Mouse (Mus musculus) intestine, embryonic 16.5 days (tissue): Measurements from ENCODE around the gene Lifr. TPM values are rescaled to one million over a fixed set of nuclear protein-coding genes. Genes with fewer than 3 reads are reported as not detected.

ENCODE experiments used
- ATAC-seq: fragments of 200-750 bp; cut with Nextera tagmentation; 2 replicates; pipeline ENCODE4 v1.8.0; 2017; ENCODE audit warnings: moderate TSS enrichment, moderate library complexity
- H3K27ac ChIP-seq: fragments of 300-500 bp; sonication (generic); 2 replicates; pipeline ENCODE4 v1.5.1; 2014; ENCODE audit warnings: mild to moderate bottlenecking, low read length
- H3K27me3 ChIP-seq: fragments of 300-500 bp; sonication (generic); replicated peaks from 2 replicates; pipeline ENCODE4 v1.6.1; 2014; ENCODE audit warnings: low read length, control low read depth, mixed read lengths; ENCODE audit not compliant: control insufficient read depth, insufficient read depth
- H3K36me3 ChIP-seq: fragments of 300-500 bp; sonication (generic); 2 replicates; pipeline ENCODE4 v1.6.1; 2014; ENCODE audit warnings: low read length, control low read depth; ENCODE audit not compliant: control insufficient read depth, insufficient read depth
- H3K4me1 ChIP-seq: fragments of 300-500 bp; sonication (generic); 2 replicates; pipeline ENCODE4 v1.6.1; 2014; ENCODE audit warnings: low read length, control low read depth, mixed read lengths; ENCODE audit not compliant: control insufficient read depth, insufficient read depth
- H3K4me2 ChIP-seq: fragments of 300-500 bp; sonication (generic); 2 replicates; pipeline ENCODE4 v1.6.1; 2014; ENCODE audit warnings: low read depth, low read length, control low read depth
- H3K4me3 ChIP-seq: fragments of 300-500 bp; sonication (generic); 2 replicates; pipeline ENCODE4 v1.5.1; 2014; ENCODE audit warnings: mild to moderate bottlenecking, low read length
- H3K9ac ChIP-seq: fragments of 300-500 bp; sonication (generic); 2 replicates; pipeline ENCODE4 v1.6.1; 2014; ENCODE audit warnings: low read depth, low read length
- H3K9me3 ChIP-seq: fragments of 300-500 bp; sonication (generic); 2 replicates; pipeline ENCODE4 v1.6.1; 2016; ENCODE audit warnings: low read length, control low read depth; ENCODE audit not compliant: control insufficient read depth
- WGBS: fragments of 180-500 bp; shearing (Covaris S2); extraction: QIAGEN DNeasy Blood & Tissue Kit; methylation state at CpG from one replicate; pipeline ENCODE4 v1.1.7; 2014; 5-methylcytosine and 5-hydroxymethylcytosine counted together
- polyA plus RNA-seq: library from polyadenylated mRNA; unstranded; fragments of >200 nt; fragmentation: Nextera tagmentation; extraction: Ambion mirVana; gene quantifications from 2 replicates; pipeline ENCODE4 v1.2.1, GENCODE M21; 2015

The Lifr gene
- polyA plus RNA-seq, 1 experiment from 2014 or later, result 11.6 TPM

DNA sequence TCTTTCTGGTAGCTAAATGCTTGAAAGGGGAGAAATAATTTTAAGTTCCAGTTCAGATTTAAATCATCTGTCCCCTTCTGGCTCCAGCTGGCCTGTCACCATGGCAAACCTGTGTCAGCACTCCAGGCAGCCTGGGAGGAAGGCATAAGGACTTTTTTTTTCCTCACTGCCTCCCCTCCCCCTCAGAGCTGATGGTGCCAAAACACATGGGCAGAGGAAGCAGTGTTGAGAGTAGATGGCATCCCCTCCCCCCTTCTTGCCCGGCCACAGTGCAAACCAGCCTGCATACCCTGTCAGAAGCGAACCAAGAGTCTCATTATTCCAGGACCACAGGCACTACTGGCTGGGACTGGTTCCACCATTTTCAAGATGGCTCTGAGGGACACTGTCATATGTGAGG is 108.4 kb downstream of the Lifr start:
- Histone ChIP-seq H3K9me3 (no peaks in the 10 kb centered on the region), H3K4me3 (no peak overlapping the region), H3K4me1 (peaks cover 15% of the 10 kb centered on the region), H3K27me3 (no peaks in the 10 kb centered on the region), H3K27ac (no peak overlapping the region), H3K36me3 (no peaks in the 10 kb centered on the region), H3K4me2 (no peak overlapping the region), H3K9ac (no peak overlapping the region)
- ATAC-seq, result no peak
- WGBS, result 62% methylated on average over 2 of the region's 2 CpGs

DNA sequence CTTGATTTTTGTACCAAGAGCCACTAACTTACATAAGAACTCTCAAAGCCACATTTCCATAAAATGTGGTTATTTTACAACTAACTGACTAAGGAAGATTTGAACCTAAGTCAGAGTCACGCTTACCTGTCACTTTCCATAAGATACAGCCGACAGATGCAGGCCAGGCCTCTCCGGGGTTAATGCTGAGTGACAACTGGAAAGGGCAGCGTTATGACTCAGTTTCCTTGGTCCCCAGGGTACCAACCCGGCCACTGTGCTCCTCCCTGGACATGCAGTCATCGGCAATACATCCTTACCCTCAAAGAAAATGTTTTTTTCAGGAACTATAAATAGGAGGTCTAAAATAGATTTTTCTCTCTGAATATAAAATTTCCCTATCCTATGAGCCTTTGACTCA is 109.9 kb downstream of the Lifr start:
- no peak overlapping the region for H3K9ac ChIP-seq
- H3K9me3 ChIP-seq, result no peaks in the 10 kb centered on the region
- no peaks in the 10 kb centered on the region for H3K36me3 ChIP-seq
- WGBS, result 74% methylated on average over 6 of the region's 6 CpGs
- H3K4me1 ChIP-seq, result peaks cover 17% of the 10 kb centered on the region
- no peak overlapping the region for H3K4me3 ChIP-seq
- no peak for ATAC-seq
- H3K27ac ChIP-seq, result no peak overlapping the region
- no peak overlapping the region for H3K4me2 ChIP-seq
- no peaks in the 10 kb centered on the region for H3K27me3 ChIP-seq

DNA sequence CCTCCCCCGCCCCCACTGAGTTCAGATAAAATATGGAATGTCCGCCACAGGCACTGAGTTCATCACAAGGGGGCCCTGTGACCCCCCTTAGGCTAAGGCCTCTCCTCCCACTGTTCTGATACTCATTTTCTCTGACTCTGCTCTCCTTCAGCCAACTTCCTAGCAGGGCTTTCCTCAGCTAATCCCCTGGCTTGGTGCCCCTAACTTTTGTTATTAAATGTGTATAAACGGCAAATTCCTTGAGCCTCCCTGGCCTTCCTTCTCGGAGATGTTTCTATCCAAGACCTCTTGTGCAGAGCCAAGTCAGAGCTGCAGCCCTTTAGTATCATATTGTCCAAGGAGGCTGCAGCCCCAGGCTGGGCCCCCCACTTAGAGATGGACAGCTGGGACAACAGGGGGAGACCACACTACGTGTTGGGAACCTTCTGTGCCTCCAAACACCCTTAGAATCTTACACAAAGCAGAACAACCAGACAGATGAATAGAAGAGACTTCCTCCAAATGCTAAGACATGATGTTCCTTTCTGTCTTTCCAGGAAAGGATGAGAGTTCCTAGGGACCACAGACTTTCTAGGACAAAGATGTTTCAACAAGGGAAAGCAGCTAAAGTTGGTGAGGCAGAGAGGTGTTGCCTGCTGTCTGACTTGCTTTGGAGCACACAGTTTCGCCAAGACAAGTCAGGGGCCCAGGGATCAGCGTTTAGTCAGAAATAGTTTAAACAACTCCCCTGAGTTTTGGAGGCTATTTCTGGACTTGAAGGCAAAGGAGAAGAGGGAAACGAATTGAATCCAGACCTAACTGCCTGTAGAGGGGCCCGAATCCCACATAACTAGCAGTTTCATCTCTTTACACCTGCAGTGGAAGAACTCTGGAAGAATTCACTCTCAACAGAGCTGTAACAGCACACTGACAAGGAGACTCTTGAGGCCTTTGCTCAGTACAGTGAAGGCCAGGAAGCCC is 111.3 kb downstream of the Lifr start:
- no peaks in the 10 kb centered on the region for H3K27me3 ChIP-seq
- H3K4me3 ChIP-seq, result no peak overlapping the region
- H3K4me2 ChIP-seq, result no peak overlapping the region
- peak overlapping the region; percentile 81 for H3K27ac ChIP-seq
- H3K4me1 ChIP-seq, result peaks cover 17% of the 10 kb centered on the region
- H3K36me3 ChIP-seq, result no peaks in the 10 kb centered on the region
- no peak overlapping the region for H3K9ac ChIP-seq
- WGBS, result 51% methylated on average over 9 of the region's 9 CpGs
- peak; percentile 66 for ATAC-seq
- H3K9me3 ChIP-seq, result no peaks in the 10 kb centered on the region

DNA sequence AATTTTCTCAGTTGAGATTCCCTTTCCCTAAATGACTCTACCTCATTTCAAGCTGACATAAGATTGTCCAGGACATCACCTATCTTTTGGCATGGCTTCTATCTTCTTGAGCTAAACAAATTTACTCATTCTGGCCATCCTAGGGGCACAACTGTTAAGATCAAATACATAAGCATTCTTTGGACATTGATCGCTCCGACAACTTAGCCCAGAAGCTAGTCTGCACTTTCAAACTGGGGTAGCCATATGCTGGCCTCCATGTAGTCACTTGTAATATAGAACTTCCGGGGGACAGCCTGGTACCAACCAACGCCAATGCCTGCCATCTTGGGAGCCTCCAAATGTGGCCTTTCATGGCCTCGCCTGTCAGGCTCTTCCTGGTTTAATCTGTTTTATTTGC is 112.6 kb downstream of the Lifr start:
- H3K27ac ChIP-seq, result peak overlapping the region; percentile 73
- no peak overlapping the region for H3K4me3 ChIP-seq
- no peaks in the 10 kb centered on the region for H3K9me3 ChIP-seq
- no peaks in the 10 kb centered on the region for H3K36me3 ChIP-seq
- H3K4me1 ChIP-seq, result peaks cover 17% of the 10 kb centered on the region
- WGBS, result 88% methylated on average over 5 of the region's 5 CpGs
- no peak for ATAC-seq
- no peak overlapping the region for H3K9ac ChIP-seq
- H3K27me3 ChIP-seq, result no peaks in the 10 kb centered on the region
- H3K4me2 ChIP-seq, result no peak overlapping the region

DNA sequence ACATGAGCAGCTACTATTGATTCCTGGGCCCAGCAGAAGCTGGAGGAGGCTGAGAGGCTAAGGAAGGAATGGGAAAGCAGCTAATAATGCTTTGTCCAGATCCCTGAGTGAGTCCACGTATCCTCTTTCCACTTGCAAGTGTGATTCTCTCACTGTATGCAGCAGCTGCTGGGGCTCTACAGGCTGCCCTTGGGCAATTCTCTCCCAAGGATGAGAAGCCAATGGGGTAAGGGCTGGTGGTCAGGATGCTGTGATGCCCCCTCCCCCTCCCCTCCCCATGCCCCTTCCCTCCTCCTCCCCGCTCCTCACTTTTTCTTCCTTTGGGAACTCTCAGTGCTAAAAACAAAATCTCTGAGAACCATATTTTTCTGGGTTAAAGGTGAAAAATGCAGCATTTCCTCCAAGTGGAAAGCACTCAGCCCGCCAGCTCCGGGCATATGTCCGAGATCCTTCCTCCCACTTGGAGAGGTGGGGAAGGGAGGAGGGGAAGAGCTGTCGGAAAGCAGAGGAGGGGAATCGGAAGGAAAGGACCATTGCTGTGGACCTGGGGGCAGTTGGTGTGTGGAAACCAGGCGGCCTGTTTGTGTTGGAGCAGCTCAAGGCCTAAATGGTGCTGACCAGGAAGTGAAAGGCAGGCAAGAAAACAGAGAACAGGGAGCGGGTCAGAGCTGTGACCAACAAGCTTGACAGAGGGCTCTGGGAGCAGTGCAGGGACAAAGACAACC is 113.4 kb downstream of the Lifr start:
- Histone ChIP-seq H3K4me2 (no peak overlapping the region), H3K36me3 (no peaks in the 10 kb centered on the region), H3K27ac (peak overlapping the region; percentile 73), H3K4me3 (no peak overlapping the region), H3K4me1 (peaks cover 17% of the 10 kb centered on the region), H3K27me3 (no peaks in the 10 kb centered on the region), H3K9ac (no peak overlapping the region), H3K9me3 (no peaks in the 10 kb centered on the region)
- peak; percentile 43; the same call in 1 of the 2 replicates for ATAC-seq
- 43% methylated on average over 8 of the region's 9 CpGs for WGBS

DNA sequence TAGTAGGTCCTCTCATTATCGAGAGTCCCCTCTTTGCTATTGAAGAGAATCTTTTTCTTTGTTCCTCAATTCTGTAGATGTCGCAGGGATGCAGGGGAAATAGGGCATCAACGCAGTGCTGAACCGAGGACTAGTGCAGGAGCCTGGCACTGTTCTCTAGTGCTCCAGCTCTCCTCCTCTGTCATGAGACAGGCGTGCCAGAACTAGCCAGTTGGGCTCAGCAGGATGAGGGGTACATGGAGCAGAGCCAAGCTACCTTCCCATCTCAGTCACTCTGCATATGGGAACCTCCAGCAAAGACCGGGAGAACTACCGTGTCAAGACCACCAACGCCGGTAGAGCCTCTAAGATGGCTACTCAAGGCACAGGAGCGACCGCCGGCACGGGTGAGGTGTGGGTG is 114.5 kb downstream of the Lifr start:
- H3K36me3 ChIP-seq, result no peaks in the 10 kb centered on the region
- H3K4me1 ChIP-seq, result peaks cover 17% of the 10 kb centered on the region
- H3K27me3 ChIP-seq, result no peaks in the 10 kb centered on the region
- 87% methylated on average over 13 of the region's 13 CpGs for WGBS
- H3K27ac ChIP-seq, result no peak overlapping the region
- H3K4me3 ChIP-seq, result no peak overlapping the region
- no peak overlapping the region for H3K9ac ChIP-seq
- no peak for ATAC-seq
- H3K4me2 ChIP-seq, result no peak overlapping the region
- no peaks in the 10 kb centered on the region for H3K9me3 ChIP-seq

DNA sequence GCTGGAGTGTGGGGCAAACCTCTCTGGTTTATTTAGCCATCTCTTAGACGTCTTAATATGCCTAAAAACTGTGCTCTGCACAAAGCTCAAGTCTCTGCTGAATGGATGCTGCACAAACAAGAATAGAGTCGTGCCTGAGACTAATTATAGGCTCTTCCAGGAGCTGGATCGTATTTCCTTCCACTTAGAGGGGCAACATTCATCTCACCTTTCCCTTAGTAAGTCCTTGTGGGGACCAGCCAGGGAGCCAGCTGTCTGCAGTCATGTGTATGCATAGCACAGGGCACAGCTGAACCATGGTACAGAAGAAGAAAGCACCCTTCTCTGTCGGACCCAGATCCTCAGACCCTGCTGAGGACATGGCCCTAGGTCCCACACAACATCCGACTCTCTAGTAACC is 115.7 kb downstream of the Lifr start:
- no peaks in the 10 kb centered on the region for H3K27me3 ChIP-seq
- no peak overlapping the region for H3K9ac ChIP-seq
- H3K4me2 ChIP-seq, result no peak overlapping the region
- H3K36me3 ChIP-seq, result no peaks in the 10 kb centered on the region
- ATAC-seq, result no peak
- H3K4me1 ChIP-seq, result peaks cover 15% of the 10 kb centered on the region
- H3K27ac ChIP-seq, result no peak overlapping the region
- no peaks in the 10 kb centered on the region for H3K9me3 ChIP-seq
- H3K4me3 ChIP-seq, result no peak overlapping the region
- WGBS, result 52% methylated on average over 5 of the region's 5 CpGs

DNA sequence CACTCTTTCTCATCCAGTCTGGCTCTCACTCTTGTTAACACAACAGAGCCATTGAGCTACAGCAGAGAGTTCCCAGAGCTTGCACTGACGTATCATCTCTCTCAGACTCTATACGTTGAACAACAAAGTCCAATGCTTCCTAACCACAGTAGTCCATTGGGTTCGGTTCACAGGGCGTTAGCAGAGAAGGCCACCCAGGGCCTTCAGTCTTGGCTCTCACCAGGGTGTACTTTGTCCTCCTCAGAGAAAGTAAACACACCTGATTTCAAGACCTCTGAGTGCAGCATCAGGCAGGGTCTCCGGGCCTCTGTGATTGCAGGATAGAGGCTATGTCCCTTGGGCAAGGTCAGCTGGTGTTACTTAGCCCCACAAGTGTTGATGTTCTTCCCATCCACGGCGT is 116.9 kb downstream of the Lifr start:
- ATAC-seq, result peak; percentile 29

DNA sequence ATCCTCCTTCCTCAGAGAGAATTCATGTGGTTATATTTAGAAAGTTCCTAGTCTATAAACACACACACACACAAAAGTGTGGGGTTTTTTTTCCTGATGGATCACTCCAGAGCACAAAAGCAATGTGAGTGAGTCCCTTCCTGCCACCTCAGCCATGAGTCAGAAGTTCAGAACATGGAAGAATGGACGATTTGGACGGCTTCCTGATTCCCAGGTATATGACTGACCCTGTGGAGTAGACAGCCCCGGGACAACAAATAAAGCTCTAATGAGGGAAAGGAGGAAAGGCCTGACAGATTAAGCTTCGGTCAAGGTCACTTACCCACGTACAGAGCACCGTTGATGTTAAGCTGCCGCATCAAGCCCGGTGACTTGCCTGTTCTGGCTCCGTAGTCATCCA is 117.8 kb downstream of the Lifr start:
- WGBS, result 73% methylated on average over 9 of the region's 9 CpGs

More for the DNA sequence above, 116.9 kb downstream of the Lifr start:
- Histone ChIP-seq H3K4me1 (peaks cover 10% of the 10 kb centered on the region), H3K27ac (no peak overlapping the region), H3K9me3 (no peaks in the 10 kb centered on the region), H3K4me2 (no peak overlapping the region), H3K27me3 (no peaks in the 10 kb centered on the region), H3K9ac (no peak overlapping the region), H3K4me3 (no peak overlapping the region), H3K36me3 (no peaks in the 10 kb centered on the region)
- 69% methylated on average over 7 of the region's 7 CpGs for WGBS

More for the DNA sequence above, 117.8 kb downstream of the Lifr start:
- Histone ChIP-seq H3K4me1 (peaks cover 8% of the 10 kb centered on the region), H3K27me3 (no peaks in the 10 kb centered on the region), H3K9me3 (no peaks in the 10 kb centered on the region), H3K36me3 (no peaks in the 10 kb centered on the region), H3K4me2 (no peak overlapping the region), H3K4me3 (no peak overlapping the region), H3K9ac (no peak overlapping the region), H3K27ac (no peak overlapping the region)
- no peak for ATAC-seq
